Mouse (Mus musculus) forebrain, embryonic 16.5 days (tissue): ENCODE data around the gene Rgs4. TPM values are rescaled to one million over a fixed set of nuclear protein-coding genes. Genes with fewer than 3 reads are reported as not detected.

Source experiments
- ATAC-seq: fragments of 200-750 bp; cut with Nextera tagmentation; 2 replicates; pipeline ENCODE4 v1.8.0; 2017; ENCODE audit warnings: mild to moderate bottlenecking, moderate library complexity
- H3K27ac ChIP-seq: fragments of 300-500 bp; sonication (generic); 2 replicates; pipeline ENCODE4 v1.5.1; 2014; ENCODE audit warnings: low read length, control low read depth
- H3K27me3 ChIP-seq: fragments of 300-500 bp; sonication (generic); replicated peaks from 2 replicates; pipeline ENCODE4 v1.6.1; 2014; ENCODE audit warnings: low read length; ENCODE audit not compliant: control insufficient read depth, insufficient read depth
- H3K36me3 ChIP-seq: fragments of 300-500 bp; sonication (generic); 2 replicates; pipeline ENCODE4 v1.6.1; 2014; ENCODE audit not compliant: control insufficient read depth, insufficient read depth
- H3K4me1 ChIP-seq: fragments of 300-500 bp; sonication (generic); replicated peaks from 2 replicates; pipeline ENCODE4 v1.6.1; 2014; ENCODE audit warnings: low read length; ENCODE audit not compliant: control insufficient read depth, insufficient read depth
- H3K4me2 ChIP-seq: fragments of 300-500 bp; sonication (generic); 2 replicates; pipeline ENCODE4 v1.6.1; 2014; ENCODE audit warnings: mild to moderate bottlenecking, low read length, control low read depth
- H3K4me3 ChIP-seq: fragments of 300-500 bp; sonication (generic); replicated peaks from 2 replicates; pipeline ENCODE4 v1.5.1; 2014; ENCODE audit warnings: mild to moderate bottlenecking, low read length, control low read depth
- H3K9ac ChIP-seq: fragments of 300-500 bp; sonication (generic); replicated peaks from 2 replicates; pipeline ENCODE4 v1.6.1; 2014; ENCODE audit warnings: low read depth, low read length, control low read depth
- H3K9me3 ChIP-seq: fragments of 300-500 bp; sonication (generic); 2 replicates; pipeline ENCODE4 v1.6.1; 2016; ENCODE audit warnings: low read length; ENCODE audit not compliant: control insufficient read depth
- WGBS: fragments of 180-500 bp; shearing (Covaris S2); extraction: QIAGEN DNeasy Blood & Tissue Kit; methylation state at CpG from one replicate; pipeline ENCODE4 v1.1.7; 2014; 5-methylcytosine and 5-hydroxymethylcytosine counted together
- polyA plus RNA-seq: library from polyadenylated mRNA; unstranded; fragments of >200 nt; fragmentation: Nextera tagmentation; extraction: Ambion mirVana; gene quantifications from 2 replicates; pipeline ENCODE4 v1.2.1, GENCODE M21; 2015

The Rgs4 gene
- polyA plus RNA-seq = 64.1 and 89.6 TPM in 2 replicates

- ATAC-seq = peak; percentile 99
- H3K4me3 ChIP-seq = peak within 1 kb of the TSS; percentile 41
- H3K36me3 ChIP-seq = no peaks in the 10 kb centered on the region
- H3K27me3 ChIP-seq = no peaks in the 10 kb centered on the region
- peaks cover 6% of the 10 kb centered on the region for H3K4me1 ChIP-seq
- no peaks in the 10 kb centered on the region for H3K9me3 ChIP-seq
- H3K4me2 ChIP-seq = peak within 1 kb of the TSS; percentile 62
- under 1% methylated on average over 16 of the region's 16 CpGs for WGBS
- H3K27ac ChIP-seq = peak within 1 kb of the TSS; percentile 69
- peak within 1 kb of the TSS; percentile 55 for H3K9ac ChIP-seq
Observed at GRCm38 (mm10) chr1:169747473-169747872, at the start of gene Rgs4. Rgs4 (minus strand) TSS chr1:169747642.

DNA sequence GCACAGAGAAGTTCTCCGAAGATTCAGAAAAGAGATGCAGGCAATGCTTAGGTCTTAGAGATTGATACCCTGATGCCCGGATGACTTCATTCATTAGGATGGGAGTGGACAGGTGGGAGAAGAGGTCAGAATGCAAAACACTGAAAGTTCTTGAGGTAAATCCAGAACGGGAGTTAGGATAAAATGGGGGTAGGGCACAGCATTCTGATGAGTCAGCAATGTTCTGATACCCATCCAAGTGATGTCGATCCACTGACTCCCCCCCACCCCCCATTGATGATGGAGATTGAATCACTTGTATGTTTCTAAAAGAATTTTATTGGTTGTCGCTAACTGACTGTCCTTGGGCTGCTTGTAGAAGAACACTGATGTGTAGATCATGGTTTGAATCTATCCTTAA is 45.0 kb upstream of the Rgs4 start:
- Histone ChIP-seq H3K9me3 (no peaks in the 10 kb centered on the region), H3K9ac (no peak overlapping the region), H3K27ac (no peak overlapping the region), H3K4me3 (no peak overlapping the region), H3K4me2 (no peak overlapping the region), H3K27me3 (no peaks in the 10 kb centered on the region), H3K36me3 (no peaks in the 10 kb centered on the region), H3K4me1 (no peaks in the 10 kb centered on the region)
- ATAC-seq = no peak
- 88% methylated on average over 5 of the region's 5 CpGs for WGBS

GRCm38 (mm10) chr1:169785981-169786380 is 38.5 kb upstream of the Rgs4 start:
- Histone ChIP-seq H3K27me3 (no peaks in the 10 kb centered on the region), H3K9me3 (no peaks in the 10 kb centered on the region), H3K4me2 (no peak overlapping the region), H3K9ac (no peak overlapping the region), H3K4me1 (no peaks in the 10 kb centered on the region), H3K36me3 (no peaks in the 10 kb centered on the region), H3K4me3 (no peak overlapping the region), H3K27ac (no peak overlapping the region)
- 91% methylated on average over 3 of the region's 3 CpGs for WGBS
- ATAC-seq = no peak

DNA sequence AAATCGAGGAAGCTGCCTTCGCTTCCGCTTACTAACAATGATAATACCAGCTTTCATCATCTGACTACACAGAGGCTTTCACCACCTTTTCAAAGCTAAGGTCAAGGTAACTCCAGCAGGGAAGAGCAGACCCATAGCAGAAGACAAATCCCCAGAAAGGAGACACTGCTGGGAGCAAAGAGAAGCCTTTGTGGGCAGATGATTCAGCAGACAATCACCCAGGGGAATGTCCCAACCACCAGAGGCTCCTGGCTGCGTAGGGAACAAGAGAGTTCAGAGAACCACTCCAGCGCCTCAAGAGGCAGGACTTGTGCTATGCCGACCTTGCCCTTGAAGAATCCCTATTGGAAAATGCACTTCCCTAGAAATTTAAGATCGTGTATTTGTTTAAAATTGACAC is 29.1 kb upstream of the Rgs4 start:
- Histone ChIP-seq H3K27me3 (no peaks in the 10 kb centered on the region), H3K4me1 (no peaks in the 10 kb centered on the region), H3K27ac (no peak overlapping the region), H3K4me3 (no peak overlapping the region), H3K9ac (no peak overlapping the region), H3K36me3 (no peaks in the 10 kb centered on the region), H3K9me3 (no peaks in the 10 kb centered on the region), H3K4me2 (no peak overlapping the region)
- no peak for ATAC-seq
- WGBS = 73% methylated on average over 7 of the region's 7 CpGs

DNA sequence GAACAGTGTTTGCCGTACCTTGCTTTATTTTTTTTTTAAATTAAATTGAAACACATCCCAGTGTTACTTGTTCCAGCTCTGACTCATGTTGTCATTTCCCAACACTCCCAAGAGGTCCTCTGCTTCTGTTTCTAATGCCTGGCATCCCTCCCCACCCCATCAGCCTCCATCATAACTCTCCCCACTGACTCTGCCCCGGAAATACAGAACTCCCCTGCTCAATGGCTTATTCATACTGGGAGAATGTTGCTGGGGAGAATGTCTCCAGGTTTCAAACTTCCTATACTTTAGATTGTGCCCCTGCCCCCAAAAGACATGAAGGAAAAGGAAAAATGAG is 17.1 kb upstream of the Rgs4 start:
- H3K9ac ChIP-seq = no peak overlapping the region
- no peaks in the 10 kb centered on the region for H3K36me3 ChIP-seq
- H3K4me3 ChIP-seq = no peak overlapping the region
- H3K4me2 ChIP-seq = no peak overlapping the region
- WGBS = 51% methylated on average over 2 of the region's 2 CpGs
- 0 out of 2 replicates have a peak, but pooled peaks cover 5% of the 10 kb centered on the region for H3K4me1 ChIP-seq
- H3K9me3 ChIP-seq = no peaks in the 10 kb centered on the region
- no peak for ATAC-seq
- H3K27ac ChIP-seq = no peak overlapping the region
- H3K27me3 ChIP-seq = no peaks in the 10 kb centered on the region

DNA sequence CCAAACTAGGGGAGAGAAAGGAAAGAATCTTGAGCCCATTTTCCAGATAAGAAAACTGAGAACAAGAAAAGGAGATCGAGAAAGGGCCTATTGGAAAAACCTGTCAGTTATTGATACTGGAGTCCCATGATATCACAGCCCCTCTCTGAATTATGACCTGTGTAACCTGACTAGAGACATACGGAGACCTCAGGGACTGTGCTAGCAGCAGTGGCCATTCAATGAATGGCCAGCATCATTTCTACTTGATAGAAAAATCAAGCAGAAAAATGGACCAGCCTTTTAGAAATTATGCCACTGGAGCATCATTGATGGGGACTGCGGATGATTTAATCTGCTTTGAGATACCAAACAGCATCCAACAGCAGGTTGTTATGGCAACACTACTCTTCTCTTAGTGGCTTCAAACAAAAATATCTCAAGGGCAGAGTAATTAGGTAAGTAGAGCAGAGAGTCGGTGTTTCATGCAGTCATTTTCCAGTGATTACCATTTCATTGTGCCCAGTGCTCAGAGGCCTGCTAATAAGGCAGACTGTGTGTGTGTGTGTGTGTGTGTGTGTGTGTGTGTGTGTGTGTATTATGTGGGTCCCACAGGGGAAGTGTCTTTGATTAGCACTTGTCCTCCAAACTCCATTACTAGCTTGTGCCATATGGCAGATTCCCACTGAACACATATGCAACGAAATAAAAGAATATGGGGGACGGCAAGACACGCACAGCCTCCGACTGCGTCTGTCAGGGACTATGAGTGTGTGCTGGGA is 16.6 kb upstream of the Rgs4 start:
- Histone ChIP-seq H3K27me3 (no peaks in the 10 kb centered on the region), H3K27ac (0 out of 2 replicates have a peak overlapping the region, but pooled peaks have one; percentile 51), H3K9ac (no peak overlapping the region), H3K4me1 (0 out of 2 replicates have a peak, but pooled peaks cover 5% of the 10 kb centered on the region), H3K4me2 (no peak overlapping the region), H3K36me3 (no peaks in the 10 kb centered on the region), H3K9me3 (no peaks in the 10 kb centered on the region), H3K4me3 (no peak overlapping the region)
- peak; percentile 84 for ATAC-seq
- 45% methylated on average over 9 of the region's 9 CpGs for WGBS

DNA sequence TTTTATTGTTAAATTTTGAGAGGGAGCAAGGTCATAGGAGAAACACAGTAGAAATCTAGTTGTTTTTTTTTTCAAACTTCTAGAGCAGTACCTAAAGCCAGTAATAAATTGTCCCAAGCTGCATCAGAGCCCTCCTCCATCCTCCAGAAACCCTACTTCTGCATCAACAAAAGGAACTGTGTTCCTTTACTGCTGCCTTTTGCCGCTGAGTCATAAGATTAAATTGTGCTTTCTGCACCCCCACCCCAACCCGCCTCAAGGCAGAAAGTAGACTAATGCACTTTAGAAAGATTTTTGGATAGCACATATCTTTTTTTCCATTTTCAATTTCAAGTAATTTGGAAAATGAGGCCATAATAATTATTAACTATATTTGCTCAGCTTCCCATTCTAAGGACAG is 15.1 kb upstream of the Rgs4 start:
- Histone ChIP-seq H3K27ac (no peak overlapping the region), H3K4me2 (no peak overlapping the region), H3K27me3 (no peaks in the 10 kb centered on the region), H3K9ac (no peak overlapping the region), H3K4me1 (0 out of 2 replicates have a peak, but pooled peaks cover 5% of the 10 kb centered on the region), H3K9me3 (no peaks in the 10 kb centered on the region), H3K36me3 (no peaks in the 10 kb centered on the region), H3K4me3 (no peak overlapping the region)
- ATAC-seq = no peak
- 86% methylated on average over 2 of the region's 2 CpGs for WGBS

DNA sequence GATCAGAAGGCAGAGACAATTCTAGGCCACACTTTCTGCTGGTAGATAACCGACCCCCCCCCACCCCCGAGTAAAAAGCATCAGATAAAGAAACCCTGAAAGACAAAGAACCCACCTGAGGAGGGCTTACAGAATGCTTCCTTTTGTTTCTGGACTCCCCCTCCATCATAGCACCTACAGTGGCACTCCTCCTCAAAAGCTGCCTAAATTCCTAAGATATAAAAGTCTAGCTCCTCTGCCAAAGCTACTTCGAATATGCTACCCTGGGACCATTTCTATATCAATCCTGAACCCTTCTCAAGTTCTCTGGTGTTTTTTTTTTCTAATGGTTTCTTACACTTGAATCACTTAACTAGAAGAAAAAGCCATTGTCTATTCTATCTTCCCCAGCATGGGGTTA is 9.1 kb upstream of the Rgs4 start:
- Histone ChIP-seq H3K4me2 (no peak overlapping the region), H3K4me3 (no peak overlapping the region), H3K27ac (no peak overlapping the region), H3K36me3 (no peaks in the 10 kb centered on the region), H3K9ac (no peak overlapping the region), H3K4me1 (no peaks in the 10 kb centered on the region), H3K27me3 (no peaks in the 10 kb centered on the region), H3K9me3 (no peaks in the 10 kb centered on the region)
- ATAC-seq = no peak
- 9% methylated on average over 3 of the region's 3 CpGs for WGBS

GRCm38 (mm10) chr1:169752395-169752794 is 5.0 kb upstream of the Rgs4 start:
- 64% methylated on average over 3 of the region's 4 CpGs for WGBS
- H3K27me3 ChIP-seq = no peaks in the 10 kb centered on the region
- ATAC-seq = no peak
- H3K4me2 ChIP-seq = no peak overlapping the region
- H3K9me3 ChIP-seq = no peaks in the 10 kb centered on the region
- no peaks in the 10 kb centered on the region for H3K36me3 ChIP-seq
- no peak overlapping the region for H3K4me3 ChIP-seq
- H3K4me1 ChIP-seq = no peaks in the 10 kb centered on the region; the same call in none of the 2 replicates
- H3K27ac ChIP-seq = no peak overlapping the region
- H3K9ac ChIP-seq = no peak overlapping the region
